Mouse (Mus musculus): ENCODE results near the gene Chmp3.

Chmp3 gene

DNA sequence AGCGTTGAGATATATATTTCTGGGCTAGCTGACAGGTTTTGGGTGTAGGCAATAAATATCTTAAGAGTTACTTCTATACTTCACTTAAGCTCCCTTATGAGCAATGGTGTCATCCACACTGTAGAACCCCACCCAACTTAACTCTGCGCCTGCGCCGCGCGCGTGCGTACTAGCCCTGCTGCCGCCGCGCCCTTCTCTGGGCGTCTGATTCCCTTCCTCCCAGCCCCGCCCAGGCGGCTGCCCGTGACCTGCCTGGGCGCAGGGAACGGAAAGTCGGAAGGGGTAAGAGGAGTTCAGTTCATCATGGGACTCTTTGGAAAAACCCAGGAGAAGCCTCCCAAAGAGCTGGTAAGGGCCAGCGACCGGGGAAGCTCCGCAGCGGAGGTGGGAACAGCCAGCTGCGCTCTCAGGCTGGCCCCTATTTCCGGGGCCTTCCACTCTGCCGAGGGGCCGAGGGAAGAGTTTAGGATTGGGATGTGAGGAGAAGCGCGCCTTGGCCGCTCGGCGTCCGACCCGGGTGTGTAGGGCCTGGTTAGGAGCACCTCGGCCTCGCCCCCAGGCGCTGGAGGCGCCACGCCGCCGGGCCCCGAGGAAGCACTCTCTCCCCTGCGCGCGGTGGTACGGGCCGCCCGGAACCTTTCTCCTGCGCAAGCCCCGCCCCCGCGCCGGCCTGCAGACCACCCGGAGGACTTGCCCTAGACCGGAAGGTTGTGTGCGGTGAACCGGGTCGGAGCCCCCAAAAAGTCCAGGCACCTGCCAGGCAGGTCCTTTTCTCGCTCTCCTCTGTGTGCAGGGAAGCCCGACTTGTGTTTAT is at the start of gene Chmp3:
Gene Chmp3, plus strand, starts transcription at position 112 of the 814 bp plus-strand sequence.
- DNase-seq (ENCODE audit: low read depth, low spot score) = peak; percentile 95

GRCm38 (mm10) chr6:71494341-71495020 is 49.1 kb upstream of the Chmp3 start:
- DNase-seq (ENCODE audit: low read depth, low spot score) = peak; percentile 71

DNA sequence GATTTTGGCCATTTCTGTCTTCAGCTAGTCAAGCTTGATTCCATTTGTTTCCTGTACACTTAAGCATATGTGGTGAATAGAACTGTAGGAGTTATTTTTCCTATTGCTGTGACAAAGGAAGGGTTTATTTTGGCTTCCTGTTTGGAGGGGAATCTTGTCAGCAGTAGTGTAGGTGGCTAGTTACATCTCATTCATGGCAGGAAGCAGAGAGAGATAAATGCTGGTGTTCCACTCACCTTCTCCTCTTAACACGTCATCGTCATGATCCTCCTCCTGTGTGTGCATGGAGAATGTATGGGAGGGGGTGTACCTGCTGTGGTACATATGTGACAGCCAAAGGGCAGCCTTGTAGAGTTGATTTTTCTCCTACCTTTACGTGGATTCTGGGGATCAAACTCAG is 43.0 kb upstream of the Chmp3 start:
- peak; percentile 26 for DNase-seq (ENCODE audit: low read depth, low spot score)

DNA sequence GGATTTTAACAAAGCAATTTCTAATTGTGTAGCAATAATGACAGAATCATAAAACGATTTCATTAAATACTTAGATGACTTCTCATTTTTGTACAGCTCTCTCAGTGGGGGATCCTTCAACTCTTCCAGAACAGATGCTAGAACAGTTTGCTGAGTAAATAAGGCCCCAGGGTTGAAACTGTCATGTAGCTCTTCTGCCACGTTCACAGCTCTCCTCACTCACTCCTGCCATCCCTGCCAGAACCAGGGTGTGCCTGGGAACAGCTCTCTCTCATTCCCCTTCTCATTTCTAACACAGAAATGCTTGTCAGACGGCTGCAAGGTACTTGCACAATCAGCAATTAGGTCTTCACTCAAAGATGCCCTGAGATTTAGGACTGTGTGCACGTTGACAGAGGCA is 40.6 kb upstream of the Chmp3 start:
- peak; percentile 67 for DNase-seq (ENCODE audit: low read depth, low spot score)

DNA sequence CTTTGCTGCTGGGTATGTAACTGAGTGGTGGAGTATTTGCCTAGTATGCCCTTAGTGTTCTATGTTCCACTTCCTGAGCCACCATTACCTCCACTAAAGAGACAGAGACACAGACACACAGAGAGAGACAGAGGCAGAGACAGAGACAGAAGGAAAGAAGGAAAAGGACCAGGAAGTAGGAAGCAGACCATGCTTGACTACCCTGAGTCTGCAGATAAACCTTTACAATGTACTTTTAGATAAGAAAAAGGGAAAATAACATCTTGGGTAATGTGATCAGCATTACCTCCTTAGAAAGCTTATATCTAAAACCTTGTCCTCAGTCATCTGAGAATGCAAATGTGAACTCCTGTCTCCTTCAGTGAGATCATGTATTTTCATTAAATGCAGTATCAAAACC is 39.9 kb upstream of the Chmp3 start:
- DNase-seq (ENCODE audit: low read depth, low spot score) = no peak

GRCm38 (mm10) chr6:71504091-71504490 is 39.5 kb upstream of the Chmp3 start:
- DNase-seq (ENCODE audit: low read depth, low spot score) = peak; percentile 33

DNA sequence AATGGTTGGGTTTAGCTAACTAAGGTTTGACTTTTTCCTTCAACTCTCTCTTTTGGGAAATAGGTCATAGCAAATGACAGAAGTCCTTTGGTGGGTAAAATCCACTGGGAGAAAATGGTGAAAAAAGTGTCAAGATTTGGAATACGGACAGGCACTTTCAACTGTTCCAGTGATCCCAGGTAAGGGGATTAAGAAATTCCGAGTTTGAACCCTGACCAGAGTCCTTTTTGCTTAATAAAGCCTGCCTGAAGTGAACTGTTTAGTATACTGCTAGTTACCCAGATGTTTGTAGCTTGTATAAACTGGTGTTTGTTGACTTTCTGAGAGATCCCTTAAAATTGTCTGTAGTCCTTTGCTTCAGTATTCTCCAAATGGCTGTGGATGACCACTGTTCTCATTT is 37.9 kb upstream of the Chmp3 start:
- DNase-seq (ENCODE audit: low read depth, low spot score) = no peak

DNA sequence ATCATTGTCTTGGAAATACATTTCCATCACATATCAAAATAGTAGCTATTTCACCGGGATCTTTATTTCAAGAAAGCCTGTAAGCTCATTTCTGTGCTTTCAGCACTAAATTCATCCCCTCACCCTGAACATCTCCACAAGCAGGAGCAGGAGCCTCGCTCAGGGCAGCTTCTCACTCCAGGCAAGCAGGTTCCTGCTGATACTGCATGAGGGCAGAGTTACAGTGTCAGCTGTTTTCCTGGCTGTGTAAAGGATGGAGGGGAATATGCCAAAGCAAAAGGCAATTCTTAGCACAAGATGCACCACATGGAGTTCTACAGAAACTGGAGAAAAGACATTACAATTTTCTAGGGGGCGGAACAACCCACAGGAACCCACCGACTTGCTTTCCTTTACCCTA is 24.1 kb upstream of the Chmp3 start:
- peak; percentile 75 for DNase-seq (ENCODE audit: low read depth, low spot score)

DNA sequence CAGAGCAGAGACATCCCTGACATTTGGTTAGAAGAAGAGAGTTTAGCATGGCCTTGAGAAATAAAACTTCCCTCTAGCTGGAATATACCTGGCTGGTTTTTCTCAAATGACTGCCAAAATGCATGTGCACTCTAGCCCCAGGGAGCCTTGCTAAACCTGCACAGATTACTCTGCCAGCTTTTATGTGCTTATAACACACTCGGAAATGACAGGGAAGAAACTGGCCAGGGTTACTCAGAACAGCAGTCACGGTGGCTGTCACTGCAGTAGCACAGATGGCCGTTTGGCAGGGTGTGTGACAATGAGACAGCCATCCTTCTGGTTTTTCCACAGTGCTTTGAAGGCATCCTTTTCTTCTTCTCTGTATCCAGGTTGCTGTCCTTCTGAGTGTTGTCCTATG is 18.0 kb upstream of the Chmp3 start:
- DNase-seq (ENCODE audit: low read depth, low spot score) = peak; percentile 99

GRCm38 (mm10) chr6:71527056-71527455 is 16.5 kb upstream of the Chmp3 start:
- DNase-seq (ENCODE audit: low read depth, low spot score) = peak; percentile 78

DNA sequence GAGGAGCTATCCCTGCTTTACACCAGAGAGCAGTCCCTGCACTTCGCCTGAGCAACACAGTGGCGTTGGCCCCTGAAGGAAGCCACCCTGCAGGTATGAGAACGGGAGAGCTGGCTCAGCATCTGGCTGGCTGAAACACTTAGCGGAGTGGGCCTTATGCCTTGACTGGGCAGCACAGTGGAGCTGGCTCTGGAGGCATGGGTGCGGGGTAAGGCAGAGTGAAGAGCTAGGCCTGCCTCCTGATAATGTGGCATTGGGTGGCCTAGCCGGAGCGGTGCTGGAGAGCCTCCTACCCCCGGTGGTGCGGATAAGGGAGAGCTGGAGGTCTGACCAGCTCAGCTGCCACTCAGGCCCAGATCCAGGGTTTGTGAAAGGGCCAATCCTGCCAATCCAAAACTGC is 15.8 kb upstream of the Chmp3 start:
- DNase-seq (ENCODE audit: low read depth, low spot score) = no peak

DNA sequence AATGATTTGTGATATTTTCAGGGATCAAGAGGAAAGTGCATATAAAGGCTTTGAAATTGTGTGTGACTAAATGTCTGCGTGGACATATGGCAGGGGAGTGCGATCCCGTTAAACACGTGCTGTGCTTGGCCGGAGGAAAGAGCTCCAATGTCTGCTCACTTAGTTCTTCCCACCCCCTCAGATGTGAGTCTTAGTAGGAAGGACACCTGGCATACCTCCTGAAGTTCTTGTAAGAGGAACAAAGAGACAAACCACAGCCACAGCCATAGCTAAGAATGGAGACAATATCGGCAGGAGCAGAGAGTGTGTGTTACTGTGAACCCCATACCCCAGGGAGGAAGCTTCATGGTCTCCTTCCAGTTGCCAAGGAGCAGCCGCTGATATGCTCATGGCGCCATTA is 13.4 kb upstream of the Chmp3 start:
- DNase-seq (ENCODE audit: low read depth, low spot score) = peak; percentile 88

DNA sequence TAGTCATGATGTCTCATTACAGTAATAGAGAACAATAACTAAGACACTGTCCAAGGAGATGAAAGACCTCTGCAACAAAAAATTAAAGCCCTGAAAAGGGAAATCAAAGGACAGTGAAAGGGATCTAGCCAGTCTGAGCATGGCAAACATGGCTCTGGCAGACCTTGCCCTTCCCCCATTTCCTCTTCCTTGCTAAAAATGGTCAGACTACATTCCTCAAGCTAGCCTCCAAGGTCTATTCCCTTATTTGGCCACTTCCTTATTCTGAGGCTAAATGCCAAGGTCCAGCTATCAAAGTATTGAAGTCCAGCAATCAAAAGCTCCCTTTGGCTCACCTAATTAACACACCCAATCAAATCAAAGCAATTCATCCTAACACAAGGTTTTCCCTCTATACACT is 6.3 kb upstream of the Chmp3 start:
- DNase-seq (ENCODE audit: low read depth, low spot score) = no peak

DNA sequence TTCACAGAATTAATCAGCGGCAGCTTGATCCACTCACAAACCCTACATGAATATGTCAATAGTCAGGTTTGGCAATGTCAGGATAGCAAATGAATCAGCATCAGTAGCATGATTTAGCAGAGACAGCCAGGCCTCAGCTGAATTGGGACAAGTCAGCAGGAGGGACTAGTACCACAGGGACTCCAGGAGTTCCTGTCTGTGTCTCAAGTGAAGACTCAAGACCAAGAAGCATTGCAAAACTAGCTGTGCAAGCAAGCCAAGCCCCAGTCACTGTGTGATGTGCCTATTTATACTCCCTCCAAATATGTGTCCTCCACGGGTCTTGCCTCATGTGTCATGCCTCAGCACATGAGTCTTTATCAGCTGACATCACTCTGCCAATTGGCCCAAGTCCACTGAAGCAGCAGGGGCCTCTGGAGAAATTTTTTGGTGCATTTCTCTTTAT is 11.9 kb downstream of the Chmp3 start:
- no peak for DNase-seq (ENCODE audit: low read depth, low spot score)

DNA sequence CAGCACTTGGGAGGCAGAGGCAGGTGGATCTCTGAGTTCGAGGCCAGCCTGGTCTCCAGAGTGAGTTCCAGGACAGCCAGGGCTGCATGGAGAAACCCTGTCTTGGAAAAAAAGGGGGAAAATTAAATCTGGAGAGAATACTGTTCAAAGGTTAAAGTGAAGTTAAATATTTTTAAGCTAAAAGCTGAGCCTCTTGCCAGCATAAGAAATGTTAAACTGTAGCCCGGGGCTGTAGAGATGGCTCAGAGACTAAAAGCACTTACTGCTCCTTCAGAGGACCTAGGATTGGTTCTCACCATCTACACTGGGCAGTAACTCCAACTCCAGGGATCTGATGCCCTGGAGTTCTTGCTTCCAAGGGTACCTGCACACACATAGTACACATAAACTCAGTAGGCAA is 13.2 kb downstream of the Chmp3 start:
- no peak for DNase-seq (ENCODE audit: low read depth, low spot score)

GRCm38 (mm10) chr6:71568616-71569015 is 25.0 kb downstream of the Chmp3 start:
- peak; percentile 66 for DNase-seq (ENCODE audit: low read depth, low spot score)

DNA sequence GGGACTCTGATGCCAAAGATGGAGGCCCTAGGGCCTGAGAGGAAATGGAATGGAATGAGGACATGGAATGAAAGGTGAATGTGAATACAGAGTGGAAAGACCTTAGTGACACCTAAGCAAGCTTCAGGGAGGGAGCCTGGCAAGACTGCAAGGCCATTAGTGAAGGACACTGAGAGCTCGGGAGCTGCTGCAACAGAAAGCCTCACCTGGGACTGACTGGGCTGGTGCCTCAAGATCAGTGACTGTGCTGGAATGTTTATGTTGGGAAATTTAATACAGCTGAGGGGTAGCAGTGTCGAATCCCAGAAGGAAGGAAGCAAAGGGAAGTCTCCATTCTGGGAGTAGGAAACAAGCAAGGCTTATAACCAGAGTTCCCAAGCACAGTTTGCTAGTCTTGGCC is 25.4 kb downstream of the Chmp3 start:
- DNase-seq (ENCODE audit: low read depth, low spot score) = no peak

DNA sequence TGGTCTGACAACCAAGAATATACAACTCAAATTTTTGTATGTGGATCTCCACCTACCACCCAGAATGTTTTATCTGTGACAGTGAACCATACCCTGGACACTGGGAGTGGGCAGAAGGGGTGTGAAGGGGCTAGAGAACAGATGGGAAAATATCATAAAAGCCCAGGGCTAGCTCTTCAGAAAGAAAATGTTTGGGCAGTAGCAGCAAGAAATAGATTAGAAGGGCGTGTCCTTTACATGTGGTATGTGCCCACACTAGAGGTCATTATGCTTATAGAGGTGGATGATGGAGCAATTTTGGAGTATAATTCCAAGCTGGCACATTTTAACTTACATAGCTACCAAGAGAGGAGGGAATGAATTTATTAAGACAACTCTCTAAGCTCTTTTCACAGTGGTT is 31.8 kb downstream of the Chmp3 start:
- DNase-seq (ENCODE audit: low read depth, low spot score) = no peak

GRCm38 (mm10) chr6:71579478-71579877 is 35.9 kb downstream of the Chmp3 start:
- DNase-seq (ENCODE audit: low read depth, low spot score) = no peak

GRCm38 (mm10) chr6:71583198-71583597 is 39.6 kb downstream of the Chmp3 start:
- peak; percentile 35 for DNase-seq (ENCODE audit: low read depth, low spot score)

- no peak for DNase-seq (ENCODE audit: low read depth, low spot score)
Measured at GRCm38 (mm10) chr6:71589401-71589800, 45.8 kb downstream of the Chmp3 start.

GRCm38 (mm10) chr6:71590154-71590553 is 46.6 kb downstream of the Chmp3 start:
- DNase-seq (ENCODE audit: low read depth, low spot score) = no peak

DNA sequence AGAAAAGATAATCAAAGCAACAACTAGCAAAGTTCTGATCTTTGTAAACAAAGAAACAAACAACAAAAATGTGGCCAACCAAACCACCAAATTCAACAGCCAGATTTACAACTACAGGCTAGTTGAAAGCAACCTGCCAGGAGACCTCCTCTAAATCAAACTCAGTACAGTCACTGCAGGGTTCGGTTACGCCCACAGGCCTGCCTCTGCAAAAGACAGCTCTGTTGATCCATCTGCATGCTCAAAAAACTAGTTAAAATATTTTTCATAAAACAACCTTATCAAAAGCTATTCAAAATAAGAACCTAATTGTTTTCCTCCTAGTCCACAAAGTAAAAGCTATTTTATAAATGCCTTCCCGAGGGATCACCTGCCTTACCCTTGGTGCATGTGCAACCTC is 64.2 kb downstream of the Chmp3 start:
- peak; percentile 37 for DNase-seq (ENCODE audit: low read depth, low spot score)
